Mouse (Mus musculus) large intestine, adult 2 months (tissue): Measurements from ENCODE around the gene Slc25a44. TPM values are rescaled to one million over a fixed set of nuclear protein-coding genes. Genes with fewer than 3 reads are reported as not detected.
A peak's percentile ranks its signal among the peaks of the same experiment; 100 is the strongest.
"Not testable (repeated sequence)": the region's sequence is repeated elsewhere in the genome, so short reads cannot be mapped to it uniquely, and the experiment has no call there.

ENCODE experiments used
- DNase-seq: peaks from one replicate; pipeline ENCODE4 v3.0.0-alpha.2; 2012; ENCODE audit warnings: low read depth, low spot score
- WGBS: fragments of 180-500 bp; shearing (Covaris S2); methylation state at CpG from one replicate; pipeline ENCODE4 v1.1.7; 2018; 5-methylcytosine and 5-hydroxymethylcytosine counted together
- polyA plus RNA-seq: library from polyadenylated mRNA; depleted of rRNA; stranded (reverse); fragments of >200 nt; gene quantifications from 2 replicates; pipeline ENCODE4 v1.2.3, GENCODE M21; 2012; rRNA removed

The Slc25a44 gene
- polyA plus RNA-seq, 1 experiment = 32.0 TPM

GRCm38 (mm10) chr3:88378599-88378998, 46.3 kb downstream of the Slc25a44 start, which contains the start of gene Bglap2:
Bglap2 (minus strand) TSS chr3:88378699.
- DNase-seq = not testable (repeated sequence)
- 81% methylated on average over 5 of the region's 5 CpGs for WGBS

- 40% methylated on average over 6 of the region's 7 CpGs for WGBS
Measured at GRCm38 (mm10) chr3:88376644-88377043, 48.3 kb downstream of the Slc25a44 start.

DNA sequence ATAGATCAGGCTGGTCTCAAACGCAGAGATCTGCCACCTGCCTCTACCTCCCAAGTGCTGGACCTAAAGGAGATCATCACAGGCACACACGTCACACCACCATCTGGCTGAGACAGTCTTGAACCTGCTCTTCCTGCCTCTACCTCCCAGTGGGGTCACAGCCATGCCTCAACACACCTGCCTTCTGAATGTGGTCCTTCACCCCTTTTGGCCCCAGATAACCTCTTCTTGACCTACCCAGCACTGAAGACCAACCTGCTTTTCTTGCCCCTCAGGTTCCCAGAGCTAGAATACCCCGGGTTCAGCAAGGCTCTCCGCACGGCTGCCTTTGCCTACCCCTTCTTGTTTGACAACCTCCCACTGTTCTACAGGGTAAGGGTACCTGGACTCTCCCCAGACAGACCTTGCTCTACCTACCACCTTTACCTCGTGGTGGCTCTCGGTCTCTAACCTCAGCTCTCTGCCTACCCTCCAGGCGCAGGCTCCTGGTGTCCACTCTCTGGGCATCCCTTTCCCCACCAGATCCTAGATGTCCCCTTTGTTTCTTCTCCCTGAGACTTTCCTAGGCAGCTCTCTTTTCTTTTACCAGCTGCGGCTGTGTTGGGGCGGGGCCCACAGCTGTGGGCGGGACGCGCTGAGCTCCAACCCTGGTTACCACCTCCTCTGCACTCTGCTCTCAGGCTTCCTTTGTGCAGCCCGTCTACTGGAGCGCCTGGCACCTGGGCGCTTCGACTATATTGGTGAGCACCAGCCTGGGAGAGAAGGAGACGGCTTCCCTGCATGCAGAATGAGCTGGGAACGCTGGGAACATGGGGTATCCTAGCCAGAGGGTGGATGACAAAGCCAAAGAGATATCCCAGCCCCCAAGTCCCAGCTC, 49.0 kb downstream of the Slc25a44 start:
- WGBS = 13% methylated on average over 19 of the region's 19 CpGs
- DNase-seq = peak; percentile 21

More at GRCm38 (mm10) chr3:88376644-88377043, 48.3 kb downstream of the Slc25a44 start:
- DNase-seq = not testable (repeated sequence)

DNA sequence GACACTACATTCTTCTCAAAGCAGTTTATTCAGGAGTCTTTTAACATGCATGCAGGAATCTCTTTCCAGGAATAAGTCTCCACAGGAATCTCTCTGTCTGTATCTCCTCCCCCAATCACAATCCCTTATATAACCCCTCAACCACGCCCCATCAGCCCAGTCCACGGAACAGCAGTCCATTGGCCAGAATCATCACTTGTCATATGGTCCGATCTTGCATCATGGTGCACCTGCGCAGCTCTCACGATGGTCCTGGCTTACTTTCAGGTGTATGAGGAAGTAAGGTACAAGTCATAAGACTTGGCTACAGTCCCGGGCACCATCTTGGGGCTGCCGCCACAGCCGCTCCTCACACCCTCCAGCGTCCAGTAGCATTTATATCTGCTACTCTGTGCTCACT, 52.3 kb downstream of the Slc25a44 start, which contains the start of gene Bglap3:
TSS of gene Bglap3 (minus strand) at position 101 of the 400 bp plus-strand sequence.
- not testable (repeated sequence) for DNase-seq
- 71% methylated on average over 9 of the region's 9 CpGs for WGBS

- DNase-seq = not testable (repeated sequence)
- WGBS = 89% methylated on average over 7 of the region's 7 CpGs
Measured at GRCm38 (mm10) chr3:88368511-88368910, 56.4 kb downstream of the Slc25a44 start.

- DNase-seq = not testable (repeated sequence)
- 71% methylated on average over 4 of the region's 7 CpGs for WGBS
Measured at GRCm38 (mm10) chr3:88367517-88367916, 57.4 kb downstream of the Slc25a44 start.

DNA sequence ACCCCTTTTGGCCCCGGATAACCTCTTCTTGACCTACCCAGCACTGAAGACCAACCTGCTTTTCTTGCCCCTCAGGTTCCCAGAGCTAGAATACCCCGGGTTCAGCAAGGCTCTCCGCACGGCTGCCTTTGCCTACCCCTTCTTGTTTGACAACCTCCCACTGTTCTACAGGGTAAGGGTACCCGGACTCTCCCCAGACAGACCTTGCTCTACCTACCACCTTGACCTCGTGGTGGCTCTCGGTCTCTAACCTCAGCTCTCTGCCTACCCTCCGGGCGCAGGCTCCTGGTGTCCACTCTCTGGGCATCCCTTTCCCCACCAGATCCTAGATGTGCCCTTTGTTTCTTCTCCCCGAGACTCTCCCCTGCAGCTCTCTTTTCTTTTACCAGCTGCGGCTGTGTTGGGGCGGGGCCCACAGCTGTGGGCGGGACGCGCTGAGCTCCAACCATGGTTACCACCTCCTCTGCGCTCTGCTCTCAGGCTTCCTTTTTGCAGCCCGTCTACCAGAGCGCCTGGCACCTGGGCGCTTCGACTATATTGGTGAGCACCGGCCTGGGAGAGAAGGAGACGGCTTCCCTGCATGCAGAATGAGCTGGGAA, 58.0 kb downstream of the Slc25a44 start:
- whole genome bisulfite sequencing = 7% methylated on average over 22 of the region's 22 CpGs
- DNase-seq = not testable (repeated sequence)

- 58% methylated on average over 33 of the region's 34 CpGs for WGBS
Measured at GRCm38 (mm10) chr3:88365705-88366361, 59.1 kb downstream of the Slc25a44 start.

GRCm38 (mm10) chr3:88364337-88364736, 60.6 kb downstream of the Slc25a44 start, which contains the start of gene Paqr6:
Paqr6 (plus strand) TSS chr3:88364584.
- 8% methylated on average over 16 of the region's 16 CpGs for WGBS
- no peak for DNase-seq

More at GRCm38 (mm10) chr3:88365705-88366361, 59.1 kb downstream of the Slc25a44 start:
- DNase-seq = no peak

GRCm38 (mm10) chr3:88363700-88364099, 61.2 kb downstream of the Slc25a44 start:
- WGBS = 34% methylated on average over 4 of the region's 4 CpGs
- DNase-seq = no peak

DNA sequence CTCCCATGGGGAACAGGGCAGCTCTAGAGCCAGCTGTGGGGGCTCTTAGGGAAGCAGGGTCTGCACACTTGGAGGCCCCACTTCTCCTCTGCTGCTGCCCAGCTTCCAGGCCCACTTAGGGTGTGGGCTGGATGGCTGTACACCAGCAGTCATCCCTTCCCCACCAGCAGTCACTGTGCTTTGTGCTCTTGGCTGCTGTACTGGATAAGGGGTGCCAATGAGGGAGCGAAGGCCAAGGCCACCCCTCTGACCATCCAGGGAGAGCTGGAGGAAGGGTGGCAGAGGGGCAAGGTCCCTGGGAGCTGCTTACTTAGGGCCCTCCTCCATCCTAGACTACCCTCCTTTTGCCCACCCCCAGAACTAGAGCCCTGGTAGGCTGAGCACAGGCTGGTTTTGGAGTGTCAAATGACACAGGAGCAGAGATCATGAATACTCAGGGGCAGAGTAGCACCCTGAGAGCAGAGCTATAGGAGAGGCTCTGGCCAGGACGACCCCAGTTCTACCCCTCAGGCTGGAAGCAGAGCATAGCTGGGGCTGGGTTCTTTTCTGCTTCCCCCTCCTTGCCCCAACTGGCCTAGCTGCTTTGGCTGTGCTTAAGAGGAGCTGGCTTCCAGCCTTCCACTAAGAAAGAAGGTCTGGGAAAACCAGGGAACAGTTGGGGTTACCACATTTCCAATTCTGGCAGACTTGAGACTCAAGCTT, 63.2 kb downstream of the Slc25a44 start:
- DNase-seq = no peak
- WGBS = 81% methylated on average over 2 of the region's 2 CpGs

GRCm38 (mm10) chr3:88361096-88361495, 63.8 kb downstream of the Slc25a44 start:
- no peak for DNase-seq
- WGBS = 73% methylated on average over 6 of the region's 6 CpGs

Other genes starting within 250 kb of the Slc25a44 start
- 32.9 and 50.2 TPM in 2 replicates for gene Rhbg, start 170.4 kb downstream of the Slc25a44 start, polyA plus RNA-seq
- gene Gm38392, start 137.9 kb downstream of the Slc25a44 start, polyA plus RNA-seq = 0.30 TPM in 1 of 2 replicates, not detected in the other
- gene Tsacc, start 128.1 kb downstream of the Slc25a44 start, polyA plus RNA-seq = 2.4 and 3.1 TPM in 2 replicates
- gene Cct3, start 128.0 kb downstream of the Slc25a44 start, polyA plus RNA-seq = 159 and 172 TPM in 2 replicates
- 194 and 196 TPM in 2 replicates for gene Glmp, start 100.1 kb downstream of the Slc25a44 start, polyA plus RNA-seq
- 30.3 and 41.6 TPM in 2 replicates for gene Tmem79, start 89.0 kb downstream of the Slc25a44 start, polyA plus RNA-seq
- 50.2 and 69.8 TPM in 2 replicates for gene Smg5, start 88.9 kb downstream of the Slc25a44 start, polyA plus RNA-seq
- gene Paqr6, start 60.6 kb downstream of the Slc25a44 start, polyA plus RNA-seq = 2.4 and 3.2 TPM in 2 replicates
- 2.5 and 5.6 TPM in 2 replicates for gene Bglap3, start 52.4 kb downstream of the Slc25a44 start, polyA plus RNA-seq
- gene Bglap2, start 46.4 kb downstream of the Slc25a44 start, polyA plus RNA-seq = 0.36 and 0.58 TPM in 2 replicates
- 1.5 TPM in 1 of 2 replicates, not detected in the other for gene Bglap, start 40.7 kb downstream of the Slc25a44 start, polyA plus RNA-seq
- gene Pmf1, start 14.8 kb downstream of the Slc25a44 start, polyA plus RNA-seq = 67.4 and 70.5 TPM in 2 replicates
- 221 and 227 TPM in 2 replicates for gene Sema4a, start 36.0 kb upstream of the Slc25a44 start, polyA plus RNA-seq
- 90.6 and 165 TPM in 2 replicates for gene Lmna, start 84.8 kb upstream of the Slc25a44 start, polyA plus RNA-seq
- 0.63 and 0.89 TPM in 2 replicates for gene Mex3a, start 107.3 kb upstream of the Slc25a44 start, polyA plus RNA-seq
- 236 and 238 TPM in 2 replicates for gene Rab25, start 123.2 kb upstream of the Slc25a44 start, polyA plus RNA-seq
- gene Lamtor2, start 127.9 kb upstream of the Slc25a44 start, polyA plus RNA-seq = 148 and 165 TPM in 2 replicates
- gene Ubqln4, start 128.6 kb upstream of the Slc25a44 start, polyA plus RNA-seq = 41.2 and 50.6 TPM in 2 replicates
- 417 and 500 TPM in 2 replicates for gene Ssr2, start 150.7 kb upstream of the Slc25a44 start, polyA plus RNA-seq
- gene Arhgef2, start 180.8 kb upstream of the Slc25a44 start, polyA plus RNA-seq = 49.2 and 77.5 TPM in 2 replicates
- gene Rxfp4, start 228.0 kb upstream of the Slc25a44 start, polyA plus RNA-seq = 0.12 TPM in 1 of 2 replicates, not detected in the other